Mouse (Mus musculus) cerebellum, adult 2 months (tissue): ENCODE measurements around the gene Col8a2.

Source experiments
- CTCF ChIP-seq: fragments of 200-500 bp; IDR thresholded peaks from 2 replicates; pipeline ENCODE4 v1.5.1; 2011; ENCODE audit warnings: low read depth, mild to moderate bottlenecking, control low read depth, low read length, moderate library complexity, borderline replicate concordance; ENCODE audit not compliant: insufficient read depth
- POLR2A ChIP-seq: fragments of 200-500 bp; IDR thresholded peaks from 2 replicates; pipeline ENCODE4 v1.6.1; 2011; ENCODE audit warnings: low read length, control low read depth, borderline replicate concordance; ENCODE audit not compliant: insufficient read depth

DNA sequence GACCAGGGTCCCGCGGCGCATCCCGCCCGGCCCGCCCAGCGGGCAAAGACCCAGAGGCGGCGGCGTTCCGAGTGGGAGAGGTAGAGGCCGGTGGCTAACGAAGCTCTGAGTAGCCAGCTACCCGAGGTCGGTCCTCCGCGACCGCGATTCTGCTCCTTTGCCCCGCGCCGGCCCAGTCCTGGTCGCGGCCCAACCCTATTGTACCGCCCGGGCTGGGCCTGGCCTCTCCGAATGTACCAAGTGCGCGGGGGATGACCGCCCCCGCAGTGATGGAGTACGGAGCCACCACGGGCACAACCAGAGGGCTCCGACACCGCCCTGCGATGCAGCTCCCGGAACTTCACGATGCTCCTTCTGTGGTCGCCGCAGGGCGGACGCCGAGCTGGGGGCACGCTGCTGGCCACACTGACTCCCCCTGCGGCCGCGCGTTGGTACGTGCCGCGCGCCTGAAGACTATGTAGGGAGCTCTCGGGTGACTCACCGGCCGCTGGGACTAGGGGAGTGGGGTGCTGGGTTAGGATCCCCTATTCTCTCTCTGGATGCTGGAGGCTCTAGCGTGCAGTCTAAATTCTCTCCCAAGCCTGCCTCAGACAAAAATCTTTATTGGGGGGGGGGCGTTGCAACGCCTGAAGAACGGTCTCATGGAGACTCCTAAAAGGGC is 30.3 kb upstream of the Col8a2 start, which contains the start of gene Map7d1:
- no peak for TF ChIP-seq CTCF
- TF ChIP-seq POLR2A: peak; percentile 69
